Mouse (Mus musculus): Measurements from ENCODE around the gene Klf16.

GRCm38 (mm10) chr10:80623457-80624191 is 46.5 kb upstream of the Klf16 start:
- TF ChIP-seq BHLHE40 (IDR thresholded peaks at IDR 0.05; ENCODE audit: low read depth, low read length) (no peak; the same call in 1 of the 2 replicates), POLR2A (IDR thresholded peaks at IDR 0.05; ENCODE audit: low read depth, low read length) (0 out of 2 replicates have a peak, but pooled peaks have one; percentile 41), EP300 (IDR thresholded peaks at IDR 0.05; ENCODE audit: low read length) (no peak), SIN3A (IDR thresholded peaks at IDR 0.05; ENCODE audit: low read length) (peak; percentile 94), CTCF (conservative IDR thresholded peaks at IDR 0.05 in 1 of 2, IDR thresholded peaks at IDR 0.05 in 1 of 2; ENCODE audit: low read depth in 2 of 2, low read length in 2 of 2) (0 out of 4 replicates have a peak, but pooled peaks of 1 of the 2 experiments have one; percentile 13), CHD1 (IDR thresholded peaks at IDR 0.05; ENCODE audit: low read depth, low read length) (no peak), ZC3H11A (IDR thresholded peaks at IDR 0.05; ENCODE audit: low read depth, low read length) (no peak), HCFC1 (IDR thresholded peaks at IDR 0.05; ENCODE audit: low read depth, low read length) (peak; percentile 52), TBP (conservative IDR thresholded peaks at IDR 0.05; ENCODE audit: low read depth, low read length) (no peak), USF1 (IDR thresholded peaks at IDR 0.05; ENCODE audit: low read depth, low read length) (no peak), TCF12 (IDR thresholded peaks at IDR 0.05; ENCODE audit: low read depth, low read length) (0 out of 2 replicates have a peak, but pooled peaks have one; percentile 24), GABPA (IDR thresholded peaks at IDR 0.05; ENCODE audit: insufficient replicate concordance, low read depth, low read length) (no peak), ETS1 (conservative IDR thresholded peaks at IDR 0.05; ENCODE audit: low read depth, low read length) (no peak)
